Mouse (Mus musculus) Patski (cell line): Measurements from ENCODE around the gene Fam19a2. TPM values are rescaled to one million over a fixed set of nuclear protein-coding genes. Genes with fewer than 3 reads are reported as not detected.

ENCODE experiments used
- ATAC-seq: fragments of 100-300 bp; one replicate; pipeline ENCODE4 v1.8.0; 2021
- CTCF ChIA-PET: fragments of 350-600 bp; sonication (Branson Sonifier 250); formaldehyde crosslinking; loops from one replicate; lab custom pipeline; 2022; ENCODE audit warnings: inconsistent platforms; lab: Charles Lee
- POLR2A ChIA-PET: fragments of 350-600 bp; sonication (Branson Sonifier 250); formaldehyde crosslinking; loops from one replicate; lab custom pipeline; 2022; ENCODE audit warnings: antibody characterized with exemption, inconsistent platforms; lab: Charles Lee
- DNase-seq: peaks from one replicate; pipeline ENCODE4 v3.0.0-alpha.2; 2011; ENCODE audit warnings: low read depth, low spot score
- H3K27me3 ChIP-seq: fragments of 371-371 bp; one replicate; pipeline ENCODE4 v1.5.1; 2021
- CTCF ChIP-seq: fragments of 100-300 bp; IDR thresholded peaks from one replicate; pipeline ENCODE4 v1.5.1; 2021
- in situ Hi-C: fragments of 300-500 bp; cut with MboI; formaldehyde crosslinking; loops from 3 replicates; pipeline ENCODE4 v1.11.1; 2018; ENCODE audit warnings: low pct_unique_long_range_greater_than_20kb, mixed read lengths
- polyA plus RNA-seq: library from polyadenylated mRNA; unstranded; gene quantifications from one replicate; pipeline ENCODE4 v1.2.3, GENCODE M21; 2021

Gene Fam19a2
- polyA plus RNA-seq: 0.36 TPM

DNA sequence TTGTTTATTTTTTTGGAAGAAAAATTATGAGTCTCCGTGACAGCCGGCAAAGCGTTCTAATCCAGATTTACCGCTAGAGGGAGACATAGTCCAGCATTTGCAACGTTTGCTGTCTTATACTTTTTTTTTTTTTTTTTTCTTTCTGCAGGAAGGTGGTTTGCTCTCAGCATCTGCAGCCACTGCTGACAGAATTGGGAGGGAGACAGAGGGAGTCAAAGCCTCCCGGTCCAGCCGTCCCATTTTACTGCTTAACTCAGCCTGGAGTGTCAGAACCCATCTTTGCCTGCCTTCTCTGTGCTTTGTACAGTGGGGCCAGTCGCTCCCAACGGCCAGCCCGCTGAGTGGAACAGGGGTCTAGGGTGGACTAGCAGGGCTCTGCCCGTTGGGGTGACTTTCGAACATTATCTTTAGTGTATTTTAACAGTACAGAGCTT is at the start of gene Fam19a2:
TSS of gene Fam19a2 (plus strand) at position 121 of the 434 bp plus-strand sequence.
- peaks cover 30% of the 10 kb centered on the region for H3K27me3 ChIP-seq
- ChIA-PET CTCF (interaction anchor here (1.0 to 1.3 kb wide), 2 partner anchors 8 to 10 kb away, joined by 5 read pairs; no protein-coding TSS in a partner anchor), POLR2A (no interaction called here)
- TF ChIP-seq CTCF: peak; percentile 69
- ATAC-seq (peak; percentile 29), DNase-seq (peak; percentile 43)
- in situ Hi-C loops: no loop called here

DNA sequence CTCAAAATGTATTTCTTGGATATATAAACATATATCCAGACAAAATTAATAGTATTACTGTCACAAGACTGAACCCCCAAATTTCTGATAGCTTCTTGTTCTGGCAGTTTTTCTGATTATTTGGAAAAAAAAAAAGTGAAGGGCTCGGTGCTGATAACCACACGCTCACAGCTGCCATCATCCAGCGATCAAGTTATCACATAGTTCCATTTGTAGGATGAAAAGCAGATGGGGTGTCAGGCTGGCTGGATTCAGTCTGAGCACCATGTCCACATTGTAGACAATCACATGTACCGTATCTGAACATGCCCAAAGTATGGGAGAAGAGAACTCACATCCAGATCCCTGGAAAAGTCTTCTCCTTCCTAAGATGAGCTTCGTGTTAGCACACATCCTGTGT is 41.0 kb upstream of the Fam19a2 start:
- no peak for TF ChIP-seq CTCF
- ATAC-seq (no peak), DNase-seq (no peak)
- CTCF ChIA-PET: no interaction called here
- H3K27me3 ChIP-seq: no peaks in the 10 kb centered on the region
- in situ Hi-C loops: no loop called here
- POLR2A ChIA-PET: no interaction called here

DNA sequence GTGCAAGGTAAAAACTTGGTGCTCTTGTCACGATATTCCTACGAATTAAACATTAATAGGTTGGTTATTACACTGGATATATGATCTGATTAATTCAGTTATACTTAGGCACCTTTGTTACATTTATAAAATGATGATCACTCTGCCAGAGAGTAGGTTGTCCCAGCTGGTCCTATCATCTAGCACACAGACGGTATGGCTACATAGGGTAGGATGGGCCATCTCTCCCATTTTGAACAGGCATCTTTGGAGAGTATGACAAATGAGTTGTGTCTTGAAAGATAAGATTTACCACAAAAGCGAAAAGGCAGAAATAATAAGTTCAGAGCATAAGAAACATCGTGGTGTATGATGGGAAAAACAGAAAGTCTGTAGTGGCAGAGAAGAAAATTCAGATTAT is 34.4 kb upstream of the Fam19a2 start:
- no peak for TF ChIP-seq CTCF
- ChIA-PET POLR2A (no interaction called here), CTCF (no interaction called here)
- DNase-seq (no peak), ATAC-seq (no peak)
- in situ Hi-C loops: no loop called here
- peaks cover 7% of the 10 kb centered on the region for H3K27me3 ChIP-seq

DNA sequence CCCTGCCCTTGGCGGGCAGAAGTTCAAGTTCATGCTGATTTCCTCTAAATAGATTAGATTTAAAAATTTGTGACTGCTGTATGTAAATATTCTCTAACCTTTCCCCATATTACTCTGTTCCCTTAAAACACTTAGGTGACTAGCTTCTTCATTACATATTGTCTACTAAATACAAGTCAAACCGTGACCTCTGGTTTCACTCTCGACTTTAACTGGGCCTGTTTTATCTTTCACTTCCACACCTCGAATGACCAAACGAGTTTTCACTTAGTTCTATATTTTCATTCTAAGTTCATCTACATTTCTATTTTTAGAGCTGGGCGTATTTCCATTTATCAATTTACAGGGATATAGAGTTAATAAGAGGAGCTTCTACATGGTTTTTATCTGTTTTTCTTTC is 15.7 kb upstream of the Fam19a2 start:
- ATAC-seq (no peak), DNase-seq (no peak)
- CTCF ChIA-PET: no interaction called here
- POLR2A ChIA-PET: interaction anchor here (0.6 kb wide), 1 partner anchor 33 kb away, joined by 5 read pairs; no protein-coding TSS in a partner anchor
- no peak for TF ChIP-seq CTCF
- in situ Hi-C loops: no loop called here
- H3K27me3 ChIP-seq: no peaks in the 10 kb centered on the region

GRCm38 (mm10) chr10:123251904-123252303 is 11.9 kb upstream of the Fam19a2 start:
- ChIA-PET POLR2A (no interaction called here), CTCF (no interaction called here)
- in situ Hi-C loops: no loop called here
- no peak for TF ChIP-seq CTCF
- DNase-seq (no peak), ATAC-seq (no peak)
- H3K27me3 ChIP-seq: no peaks in the 10 kb centered on the region

DNA sequence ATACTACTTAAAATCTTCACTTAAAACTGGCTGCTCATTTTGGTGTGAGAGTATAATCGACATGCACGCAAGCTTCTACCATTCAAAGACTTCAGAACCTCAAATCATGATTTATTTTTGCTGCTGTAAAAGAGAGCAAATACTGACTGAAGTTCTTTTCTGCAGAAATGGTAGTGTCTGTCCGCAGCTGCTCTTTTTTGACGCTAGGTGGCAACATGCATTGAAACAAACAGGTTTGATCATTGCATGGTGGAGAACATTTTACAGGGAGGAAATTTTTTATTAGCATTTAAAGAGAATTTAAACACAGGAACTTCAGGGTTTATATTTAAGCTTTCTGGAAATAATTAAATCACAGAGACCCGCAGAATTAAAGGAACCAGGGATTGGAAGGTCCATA is 9.5 kb upstream of the Fam19a2 start:
- ATAC-seq (peak; percentile 62), DNase-seq (no peak)
- ChIA-PET CTCF (interaction anchor here (1.1 to 1.5 kb wide), 3 partner anchors 8 to 60 kb away, joined by 3 to 5 read pairs (median 4); no protein-coding TSS in a partner anchor), POLR2A (no interaction called here)
- in situ Hi-C loops: no loop called here
- peak; percentile 76 for TF ChIP-seq CTCF
- H3K27me3 ChIP-seq: no peaks in the 10 kb centered on the region

- ChIA-PET CTCF (no interaction called here), POLR2A (no interaction called here)
- TF ChIP-seq CTCF: peak; percentile 51
- DNase-seq (no peak), ATAC-seq (no peak)
- in situ Hi-C loops: no loop called here
- peaks cover 4% of the 10 kb centered on the region for H3K27me3 ChIP-seq
These were observed 8.0 kb upstream of the Fam19a2 start for GRCm38 (mm10) chr10:123255674-123256348.

GRCm38 (mm10) chr10:123264461-123265191 is 830 bp downstream of the Fam19a2 start:
- POLR2A ChIA-PET: no interaction called here
- no peak for TF ChIP-seq CTCF
- in situ Hi-C loops: no loop called here
- peaks cover 30% of the 10 kb centered on the region for H3K27me3 ChIP-seq
- DNase-seq (no peak), ATAC-seq (peak; percentile 72)
- CTCF ChIA-PET: no interaction called here

DNA sequence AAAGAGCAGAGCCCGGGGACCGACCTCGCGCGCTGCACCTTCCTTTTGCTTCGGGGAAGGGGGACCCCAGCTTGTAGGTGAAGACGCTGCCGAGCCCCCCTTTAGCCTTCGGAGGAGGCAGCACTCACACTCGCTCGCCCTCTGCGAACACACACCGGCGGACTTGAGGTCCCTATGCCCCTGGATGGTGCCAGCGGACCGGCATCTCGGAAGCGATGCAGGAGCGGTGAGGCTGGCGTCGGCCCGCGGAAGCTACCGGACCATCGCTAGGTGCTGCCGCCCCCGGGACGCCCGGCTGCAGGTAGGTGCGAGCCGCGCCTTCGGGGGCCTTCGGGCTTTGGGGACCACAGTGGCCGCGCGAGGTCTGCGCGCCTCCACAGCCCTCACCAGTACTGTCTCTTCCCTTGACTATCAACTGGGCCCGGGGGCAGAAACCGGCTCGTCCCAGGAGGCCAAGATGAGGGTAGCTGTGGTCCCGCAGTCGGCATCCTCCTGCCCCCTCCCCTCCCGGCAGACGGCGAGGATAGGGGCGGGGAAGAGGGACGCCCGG is 1.5 kb downstream of the Fam19a2 start:
- peaks cover 27% of the 10 kb centered on the region for H3K27me3 ChIP-seq
- CTCF ChIA-PET: no interaction called here
- no peak for ATAC-seq
- POLR2A ChIA-PET: no interaction called here
- DNase-seq: no peak
- no peak for TF ChIP-seq CTCF
- in situ Hi-C loops: no loop called here

GRCm38 (mm10) chr10:123268568-123268967 is 4.8 kb downstream of the Fam19a2 start:
- TF ChIP-seq CTCF: no peak
- ATAC-seq (no peak), DNase-seq (no peak)
- in situ Hi-C loops: no loop called here
- CTCF ChIA-PET: no interaction called here
- POLR2A ChIA-PET: no interaction called here
- H3K27me3 ChIP-seq: peaks cover 8% of the 10 kb centered on the region

DNA sequence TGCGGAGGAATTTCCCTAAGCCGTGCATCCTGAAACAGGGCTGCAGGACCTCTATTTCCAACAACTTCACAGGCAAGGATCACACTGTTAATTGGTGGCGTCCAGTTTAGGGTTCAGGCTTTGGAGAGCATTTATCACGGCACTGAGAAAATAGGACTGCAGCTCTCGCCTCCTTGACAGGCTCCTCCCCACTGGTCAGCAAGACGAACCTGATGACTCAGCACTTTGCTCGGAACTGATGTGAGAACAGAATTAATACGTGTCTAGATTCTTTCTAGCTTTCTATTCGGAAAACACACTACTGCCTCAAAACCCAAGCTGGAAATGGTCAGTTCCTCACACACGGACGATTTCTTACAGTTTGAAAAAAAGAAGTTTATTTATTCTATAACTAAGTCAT is 10.8 kb downstream of the Fam19a2 start:
- no peak for TF ChIP-seq CTCF
- no peak for ATAC-seq
- ChIA-PET POLR2A (no interaction called here), CTCF (interaction anchor here (1.3 kb wide), 1 partner anchor 21 kb away, joined by 3 read pairs; no protein-coding TSS in a partner anchor)
- in situ Hi-C loops: no loop called here
- peaks cover 10% of the 10 kb centered on the region for H3K27me3 ChIP-seq
- no peak for DNase-seq
